Mouse (Mus musculus) heart, adult 2 months (tissue): ENCODE measurements around the gene Olfr643.

Source experiments
- CTCF ChIP-seq: fragments of 200-600 bp; IDR thresholded peaks from 2 replicates; pipeline ENCODE4 v1.8.1; 2022; ENCODE audit warnings: antibody characterized with exemption, mild to moderate bottlenecking, moderate library complexity
- EP300 ChIP-seq: fragments of 200-500 bp; IDR thresholded peaks from 2 replicates; pipeline ENCODE4 v1.6.1; 2011; ENCODE audit warnings: low read depth, low read length, control low read depth; ENCODE audit not compliant: insufficient read depth
- POLR2A ChIP-seq: fragments of 200-500 bp; IDR thresholded peaks from 2 replicates; pipeline ENCODE4 v1.6.1; 2011; ENCODE audit warnings: mild to moderate bottlenecking, low read depth, low read length, control low read depth; ENCODE audit not compliant: insufficient read depth

DNA sequence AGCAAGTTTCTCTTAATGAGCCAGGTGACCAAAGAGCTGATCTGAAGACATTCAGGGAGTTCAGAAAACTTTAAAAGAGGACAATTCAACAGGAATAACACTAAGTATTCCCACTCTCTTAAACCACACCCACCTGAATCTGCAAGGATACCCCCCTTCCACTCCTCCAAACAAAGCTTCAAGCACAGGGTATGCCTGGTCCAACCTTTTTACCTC is 32.5 kb downstream of the Olfr643 start, which contains the start of gene Olfr646:
- TF ChIP-seq CTCF, result no peak
- TF ChIP-seq POLR2A, result no peak
- TF ChIP-seq EP300, result no peak
